Mouse (Mus musculus): ENCODE measurements around the gene Nckipsd. TPM values are rescaled to one million over a fixed set of nuclear protein-coding genes. Genes with fewer than 3 reads are reported as not detected.
A peak's percentile ranks its signal among the peaks of the same experiment; 100 is the strongest.

The Nckipsd gene
- polyA plus RNA-seq, 1 experiment from 2014 or later, result 14.4 TPM

DNA sequence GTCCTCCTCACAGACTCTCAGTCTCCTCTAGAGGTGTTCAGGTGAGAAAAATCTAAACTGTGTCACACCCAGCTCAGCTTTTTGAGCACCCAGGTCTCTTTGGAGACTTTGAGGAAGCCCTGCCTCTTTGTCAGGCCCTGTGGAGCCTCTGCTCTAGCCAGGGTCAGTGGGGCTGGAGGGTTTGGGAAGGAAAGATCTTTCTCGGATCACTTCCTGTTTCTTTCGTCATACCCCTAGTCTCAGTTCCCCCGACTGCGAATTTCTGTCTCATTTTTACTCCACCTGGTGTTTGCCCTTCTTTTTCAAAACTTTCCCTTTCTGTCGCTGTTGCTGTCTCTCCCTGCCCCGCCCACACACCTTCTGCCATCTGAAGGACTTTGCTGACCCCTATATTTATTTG lies 1.6 kb downstream of the Nckipsd start:
- H3K27me3 ChIP-seq (ENCODE audit: insufficient read depth, low read length), result no peaks in the 10 kb centered on the region
- peaks cover 66% of the 10 kb centered on the region for H3K36me3 ChIP-seq (ENCODE audit: insufficient read depth)
- no peak for ATAC-seq (ENCODE audit: insufficient read depth)
- peak overlapping the region; percentile 91; the same call in 1 of the 2 replicates for H3K4me2 ChIP-seq
- peaks cover 6% of the 10 kb centered on the region; the same call in 1 of the 2 replicates for H3K4me1 ChIP-seq (ENCODE audit: insufficient read depth)
- no peak overlapping the region for H3K4me3 ChIP-seq (ENCODE audit: low read depth, low read length)
- no peak overlapping the region for H3K9ac ChIP-seq
- H3K27ac ChIP-seq (ENCODE audit: low read depth), result no peak overlapping the region
- no peak for TF ChIP-seq CTCF (IDR thresholded peaks at IDR 0.05; ENCODE audit: low read depth)
- no peaks in the 10 kb centered on the region for H3K9me3 ChIP-seq (ENCODE audit: low read depth, low read length)
- WGBS, result 50% methylated on average over 6 of the region's 6 CpGs
- no peak for DNase-seq

DNA sequence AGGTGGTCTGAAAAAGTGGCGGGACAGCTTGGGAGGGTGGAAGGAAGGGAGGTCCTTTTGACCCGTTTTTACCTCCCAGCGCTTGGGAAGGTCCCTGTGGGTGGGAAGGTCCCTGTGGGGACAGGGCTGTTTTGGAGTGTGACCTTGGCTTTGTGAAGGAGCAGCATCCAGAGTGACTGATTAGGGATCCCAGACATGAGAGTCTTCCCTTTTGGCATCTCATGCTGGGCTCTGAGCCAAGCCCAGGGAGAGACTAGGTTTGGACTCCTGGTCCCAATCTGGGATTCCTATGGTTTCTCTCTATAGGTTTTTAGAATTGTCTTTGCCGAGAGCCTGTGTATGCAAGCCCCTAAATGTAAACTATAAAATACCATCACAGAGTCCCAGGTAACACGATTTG lies 2.3 kb downstream of the Nckipsd start:
- Histone ChIP-seq H3K27ac (ENCODE audit: low read depth) (no peak overlapping the region), H3K4me2 (no peak overlapping the region), H3K9me3 (ENCODE audit: low read depth, low read length) (no peaks in the 10 kb centered on the region), H3K4me1 (ENCODE audit: insufficient read depth) (peaks cover 6% of the 10 kb centered on the region; the same call in 1 of the 2 replicates), H3K36me3 (ENCODE audit: insufficient read depth) (peaks cover 66% of the 10 kb centered on the region), H3K9ac (no peak overlapping the region), H3K4me3 (ENCODE audit: low read depth, low read length) (no peak overlapping the region), H3K27me3 (ENCODE audit: insufficient read depth, low read length) (no peaks in the 10 kb centered on the region)
- ATAC-seq (ENCODE audit: insufficient read depth) (no peak), DNase-seq (no peak)
- 71% methylated on average over 5 of the region's 5 CpGs for WGBS
- TF ChIP-seq CTCF (IDR thresholded peaks at IDR 0.05; ENCODE audit: low read depth), result no peak

DNA sequence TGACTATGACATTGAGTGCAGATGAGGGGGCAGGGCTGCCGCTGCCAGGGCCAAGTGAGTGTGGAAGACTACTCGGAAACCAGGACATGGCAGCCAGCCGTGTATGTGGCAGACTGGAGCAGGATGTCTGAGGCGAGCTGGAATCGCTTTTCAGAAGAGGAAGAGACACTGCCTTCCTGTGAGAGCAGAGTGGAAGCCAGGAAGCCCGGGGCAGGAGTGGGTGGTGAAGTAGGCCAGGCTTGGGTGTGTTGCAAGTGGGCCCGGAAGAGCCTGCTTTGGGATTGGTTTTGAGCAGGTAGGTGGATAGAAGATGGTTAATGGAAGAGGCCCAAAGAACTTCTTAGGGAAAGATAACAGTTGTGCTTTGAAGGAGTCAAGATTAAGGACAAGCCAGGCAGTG lies 7.4 kb downstream of the Nckipsd start:
- H3K9ac ChIP-seq, result no peak overlapping the region
- H3K4me2 ChIP-seq, result no peak overlapping the region
- DNase-seq (no peak), ATAC-seq (ENCODE audit: insufficient read depth) (no peak)
- H3K9me3 ChIP-seq (ENCODE audit: low read depth, low read length), result no peaks in the 10 kb centered on the region
- no peak overlapping the region for H3K27ac ChIP-seq (ENCODE audit: low read depth)
- no peak overlapping the region for H3K4me3 ChIP-seq (ENCODE audit: low read depth, low read length)
- peaks cover 63% of the 10 kb centered on the region for H3K36me3 ChIP-seq (ENCODE audit: insufficient read depth)
- 80% methylated on average over 7 of the region's 7 CpGs for WGBS
- H3K4me1 ChIP-seq (ENCODE audit: insufficient read depth), result no peaks in the 10 kb centered on the region
- no peaks in the 10 kb centered on the region for H3K27me3 ChIP-seq (ENCODE audit: insufficient read depth, low read length)
- TF ChIP-seq CTCF (IDR thresholded peaks at IDR 0.05; ENCODE audit: low read depth), result no peak

DNA sequence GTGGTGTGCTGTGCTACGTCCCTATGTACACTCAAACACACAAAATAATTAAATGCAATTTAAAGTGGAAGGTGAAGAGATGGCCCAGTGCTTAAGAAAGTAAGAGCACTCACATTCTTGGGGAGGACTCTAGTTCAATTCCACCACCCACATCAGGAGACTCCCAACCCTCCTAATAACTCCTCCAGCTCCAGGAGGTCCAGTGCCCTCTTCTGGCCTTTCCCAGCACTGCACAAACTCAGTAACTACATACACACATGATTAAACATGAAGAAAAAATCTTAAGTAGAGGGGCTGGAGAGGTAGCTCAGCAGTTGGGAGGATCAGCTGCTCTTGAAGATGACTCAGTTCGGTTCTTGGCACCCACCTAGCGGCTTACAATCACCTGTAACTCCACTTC lies 11.3 kb downstream of the Nckipsd start:
- no peaks in the 10 kb centered on the region for H3K9me3 ChIP-seq (ENCODE audit: low read depth, low read length)
- no peaks in the 10 kb centered on the region for H3K4me1 ChIP-seq (ENCODE audit: insufficient read depth)
- DNase-seq (peak; percentile 74), ATAC-seq (ENCODE audit: insufficient read depth) (no peak)
- no peak overlapping the region for H3K4me2 ChIP-seq
- no peak overlapping the region for H3K27ac ChIP-seq (ENCODE audit: low read depth)
- H3K27me3 ChIP-seq (ENCODE audit: insufficient read depth, low read length), result peaks cover 15% of the 10 kb centered on the region
- TF ChIP-seq CTCF (IDR thresholded peaks at IDR 0.05; ENCODE audit: low read depth), result peak; percentile 69
- no peak overlapping the region for H3K9ac ChIP-seq
- no peak overlapping the region for H3K4me3 ChIP-seq (ENCODE audit: low read depth, low read length)
- 60% methylated on average over 3 of the region's 3 CpGs for WGBS
- H3K36me3 ChIP-seq (ENCODE audit: insufficient read depth), result peaks cover 32% of the 10 kb centered on the region

DNA sequence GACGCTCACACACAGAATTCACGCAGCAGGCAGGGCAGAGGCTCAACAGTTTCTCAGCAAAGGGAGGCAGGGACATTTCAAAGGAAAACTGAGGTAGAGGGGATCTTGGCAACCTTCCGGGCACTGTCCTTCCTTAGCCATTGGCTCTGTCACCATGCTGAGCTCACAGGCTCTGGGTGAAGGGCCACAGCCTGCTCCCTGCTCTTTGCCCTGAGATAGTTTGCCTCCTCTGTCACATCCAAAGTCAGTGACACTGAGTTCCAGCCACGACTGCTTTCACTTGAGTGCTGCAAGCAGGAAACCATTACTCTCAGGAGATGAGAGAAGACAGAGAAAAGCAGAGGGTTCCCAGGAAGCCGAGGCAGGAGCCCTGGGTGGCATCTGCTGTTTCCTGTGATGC lies 11.9 kb downstream of the Nckipsd start:
- Histone ChIP-seq H3K4me1 (ENCODE audit: insufficient read depth) (no peaks in the 10 kb centered on the region), H3K36me3 (ENCODE audit: insufficient read depth) (peaks cover 26% of the 10 kb centered on the region), H3K9ac (no peak overlapping the region), H3K27ac (ENCODE audit: low read depth) (no peak overlapping the region), H3K9me3 (ENCODE audit: low read depth, low read length) (no peaks in the 10 kb centered on the region), H3K27me3 (ENCODE audit: insufficient read depth, low read length) (peaks cover 21% of the 10 kb centered on the region), H3K4me2 (no peak overlapping the region), H3K4me3 (ENCODE audit: low read depth, low read length) (no peak overlapping the region)
- TF ChIP-seq CTCF (IDR thresholded peaks at IDR 0.05; ENCODE audit: low read depth), result no peak
- DNase-seq (no peak), ATAC-seq (ENCODE audit: insufficient read depth) (no peak)
- whole genome bisulfite sequencing, result 58% methylated on average over 5 of the region's 5 CpGs

DNA sequence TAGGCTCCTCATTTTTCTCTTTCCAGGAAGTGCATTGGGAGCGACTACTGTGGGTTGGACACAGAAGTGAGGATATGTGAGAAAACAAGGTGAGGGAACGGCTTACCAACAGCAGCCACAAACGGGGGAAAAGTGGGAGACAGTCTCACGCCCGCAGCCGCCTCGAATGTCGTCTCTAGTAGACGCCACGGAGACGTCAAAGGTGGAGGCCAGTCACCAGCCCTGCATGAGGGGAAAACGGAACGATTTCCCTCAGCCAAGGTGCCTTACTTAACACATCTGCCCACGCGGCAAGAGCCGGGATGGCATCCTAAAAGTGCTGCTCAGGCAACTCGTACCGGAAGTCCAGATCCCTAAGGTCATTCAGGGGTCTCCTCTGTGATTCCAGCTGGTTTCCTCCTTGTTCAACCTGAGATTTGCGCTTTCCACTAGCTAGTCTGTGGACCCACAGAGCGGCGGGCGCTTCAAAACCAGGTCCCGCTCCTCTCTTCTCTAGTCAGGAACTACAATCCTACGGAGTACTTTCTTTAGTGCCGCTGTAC lies 16.0 kb downstream of the Nckipsd start:
- H3K27ac ChIP-seq (ENCODE audit: low read depth), result no peak overlapping the region
- no peak overlapping the region for H3K9ac ChIP-seq
- no peaks in the 10 kb centered on the region for H3K9me3 ChIP-seq (ENCODE audit: low read depth, low read length)
- H3K4me3 ChIP-seq (ENCODE audit: low read depth, low read length), result no peak overlapping the region
- H3K4me1 ChIP-seq (ENCODE audit: insufficient read depth), result no peaks in the 10 kb centered on the region
- no peak overlapping the region for H3K4me2 ChIP-seq
- peaks cover 62% of the 10 kb centered on the region for H3K27me3 ChIP-seq (ENCODE audit: insufficient read depth, low read length)
- no peak for TF ChIP-seq CTCF (IDR thresholded peaks at IDR 0.05; ENCODE audit: low read depth)
- H3K36me3 ChIP-seq (ENCODE audit: insufficient read depth), result no peaks in the 10 kb centered on the region
- no peak for ATAC-seq (ENCODE audit: insufficient read depth)
- no peak for DNase-seq
- 4% methylated on average over 25 of the region's 25 CpGs for WGBS

DNA sequence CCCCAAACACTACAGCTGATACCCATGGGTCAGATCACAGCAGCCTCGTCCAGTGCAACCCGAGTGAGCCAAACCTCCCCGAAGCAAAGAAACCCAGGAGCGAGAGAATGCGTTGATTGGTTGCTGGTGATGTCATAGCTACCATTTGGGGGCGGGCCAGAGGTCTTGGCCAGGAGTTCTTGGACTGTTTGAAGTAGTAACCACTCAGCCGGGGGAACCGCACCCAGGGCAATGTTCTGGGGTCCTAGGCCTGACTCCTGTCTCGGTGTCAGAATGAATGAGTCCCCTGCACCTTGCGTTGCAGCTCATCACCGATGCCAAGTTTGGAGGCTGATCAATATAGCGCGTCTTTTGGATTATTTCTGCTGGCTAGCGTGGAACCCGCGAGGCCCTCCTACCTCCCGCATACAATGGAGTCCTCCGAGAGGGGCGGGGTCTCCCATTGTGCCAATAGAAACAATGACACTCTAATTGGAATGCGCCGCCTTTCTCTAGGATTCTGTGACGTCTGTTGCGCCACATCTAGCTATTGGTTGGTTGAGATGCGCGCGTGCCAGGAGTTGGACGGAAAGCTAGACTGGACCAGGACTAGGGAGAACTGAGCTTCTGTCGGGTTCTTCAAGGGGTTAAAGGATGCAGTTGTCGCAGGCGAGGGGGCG lies 16.7 kb downstream of the Nckipsd start:
- Histone ChIP-seq H3K9me3 (ENCODE audit: low read depth, low read length) (no peaks in the 10 kb centered on the region), H3K9ac (no peak overlapping the region), H3K36me3 (ENCODE audit: insufficient read depth) (no peaks in the 10 kb centered on the region), H3K4me3 (ENCODE audit: low read depth, low read length) (0 out of 2 replicates have a peak overlapping the region, but pooled peaks have one; percentile 0), H3K27ac (ENCODE audit: low read depth) (no peak overlapping the region), H3K4me2 (no peak overlapping the region), H3K27me3 (ENCODE audit: insufficient read depth, low read length) (peaks cover 65% of the 10 kb centered on the region), H3K4me1 (ENCODE audit: insufficient read depth) (no peaks in the 10 kb centered on the region)
- under 1% methylated on average over 31 of the region's 31 CpGs for WGBS
- no peak for ATAC-seq (ENCODE audit: insufficient read depth)
- DNase-seq, result no peak
- no peak for TF ChIP-seq CTCF (IDR thresholded peaks at IDR 0.05; ENCODE audit: low read depth)

Measured in lung, embryonic 14.5 days (tissue).